Mouse (Mus musculus): ENCODE results near the gene Nln. TPM values are rescaled to one million over a fixed set of nuclear protein-coding genes. Genes with fewer than 3 reads are reported as not detected.

The Nln gene
- total RNA-seq, 4 experiments from 2014 or later = 27.7 to 31.6 (median 29.7) TPM

DNA sequence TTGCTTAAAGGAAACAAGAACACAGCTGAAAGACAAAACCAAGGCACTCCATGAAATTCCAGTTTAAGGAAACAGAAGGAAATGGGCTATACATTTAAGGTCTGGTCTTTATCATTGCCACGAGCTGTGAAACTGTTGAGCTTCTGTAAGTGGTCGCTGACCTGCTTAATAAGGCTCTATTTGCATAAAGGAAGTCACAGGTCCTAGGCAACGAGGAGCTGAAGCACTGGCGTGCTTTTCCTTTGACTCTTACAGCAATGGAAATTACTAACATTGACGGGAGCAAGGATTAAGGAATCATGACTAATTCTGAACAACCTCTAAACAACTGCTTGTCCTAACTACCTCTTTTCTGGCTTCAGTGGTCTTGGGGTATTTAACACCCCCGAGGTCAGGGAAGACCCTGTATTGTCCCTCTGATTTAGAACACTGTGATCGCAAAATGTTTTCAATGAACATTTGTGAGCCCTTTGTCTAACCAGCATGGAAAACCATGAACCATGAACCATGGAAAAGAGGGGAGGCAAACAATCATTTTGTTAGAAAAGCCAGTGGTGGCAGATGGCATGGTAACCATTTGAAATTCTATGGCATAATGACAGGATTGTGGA lies 90.8 kb downstream of the Nln start:
- no peak for DNase-seq (ENCODE audit: low spot score in 2 of 2)

DNA sequence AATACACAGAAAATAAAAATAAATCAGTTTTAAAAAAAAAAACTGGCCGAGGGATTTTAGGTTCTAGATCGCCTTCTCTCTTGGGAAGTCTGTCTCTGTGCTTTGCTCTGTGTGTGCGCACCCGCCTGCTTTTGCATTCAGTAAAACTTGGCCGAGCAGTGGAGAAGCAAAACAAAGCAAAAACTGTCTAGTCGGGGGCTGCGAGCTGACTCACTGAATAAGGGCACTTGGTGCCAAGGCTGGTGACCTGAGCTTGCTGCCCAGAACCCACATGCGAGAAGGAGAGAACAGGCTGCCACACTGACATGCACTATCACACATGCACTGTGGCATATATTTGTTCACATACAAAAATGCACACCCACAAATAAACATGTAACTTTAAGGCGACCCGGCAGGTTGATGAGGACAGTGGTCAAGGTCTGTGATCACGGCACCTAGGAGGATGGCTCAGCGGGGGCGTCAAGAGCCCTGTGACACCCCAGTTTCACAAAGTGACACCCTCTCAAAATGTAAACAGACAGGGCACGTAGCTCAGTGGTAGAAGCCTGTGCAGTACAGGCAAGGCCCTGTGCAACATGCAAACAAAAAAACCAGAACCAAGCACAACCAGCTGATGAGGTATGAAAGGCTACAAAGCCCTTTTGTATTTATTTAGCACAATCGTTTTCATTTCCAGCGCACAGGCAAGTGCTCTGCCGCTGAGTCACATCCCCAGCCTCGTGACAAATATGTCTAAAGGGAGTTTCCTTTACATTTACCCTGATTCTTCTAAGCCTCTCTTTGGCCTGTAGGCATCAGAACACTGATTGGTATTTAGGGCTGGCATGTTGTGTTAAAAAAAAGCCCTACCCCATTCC lies 93.9 kb downstream of the Nln start:
- no peak for DNase-seq (ENCODE audit: low spot score in 2 of 2)

DNA sequence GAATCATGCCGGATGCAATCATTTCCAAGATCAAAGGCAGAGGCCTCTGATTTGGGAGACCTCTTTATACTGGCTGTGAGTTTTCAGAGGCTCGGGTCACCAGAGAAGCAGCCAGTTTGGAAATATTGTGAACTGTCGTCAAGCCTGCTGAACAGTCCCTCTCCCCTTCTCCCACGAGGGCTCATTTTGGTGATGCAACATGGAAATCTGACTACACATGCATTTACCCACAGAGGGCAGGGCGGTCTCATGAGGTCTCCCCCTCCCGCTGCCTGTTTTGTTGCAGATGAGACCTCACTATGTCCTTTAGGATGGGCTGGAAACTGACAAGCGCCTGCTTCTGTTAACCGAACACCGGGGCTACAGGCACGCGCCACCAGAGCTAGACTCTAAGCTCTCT lies 95.4 kb downstream of the Nln start:
- no peak for DNase-seq (ENCODE audit: low spot score in 2 of 2)

GRCm38 (mm10) chr13:104013380-104013779 lies 96.0 kb downstream of the Nln start:
- no peak for DNase-seq (ENCODE audit: low spot score in 2 of 2)

GRCm38 (mm10) chr13:104012214-104012833 lies 97.1 kb downstream of the Nln start:
- DNase-seq (ENCODE audit: low spot score in 2 of 2) = no peak

DNA sequence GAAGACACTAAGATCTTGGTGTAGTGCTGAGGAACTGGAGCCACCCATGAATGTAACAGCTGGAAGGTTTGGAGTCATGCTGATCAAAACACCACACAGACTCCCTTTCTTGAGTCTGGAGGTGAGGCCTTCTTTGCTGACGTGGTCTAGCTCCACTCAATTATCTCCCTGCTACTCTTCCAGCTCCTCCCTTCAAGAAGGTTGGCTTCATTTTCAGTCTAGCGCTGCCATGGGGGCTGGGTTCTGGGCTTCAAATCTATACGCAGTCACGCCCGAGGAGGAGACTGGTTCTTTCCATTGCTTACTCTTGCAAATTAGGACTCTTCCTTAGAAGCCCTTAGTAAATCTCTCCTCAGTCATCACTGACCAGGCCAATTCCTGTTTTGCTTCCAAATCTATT lies 98.1 kb downstream of the Nln start:
- DNase-seq (ENCODE audit: low spot score in 2 of 2) = no peak

GRCm38 (mm10) chr13:104005231-104005845 lies 104.1 kb downstream of the Nln start:
- no peak for DNase-seq (ENCODE audit: low spot score in 2 of 2)

- DNase-seq (ENCODE audit: low spot score in 2 of 2) = no peak
These were observed 115.3 kb downstream of the Nln start for GRCm38 (mm10) chr13:103994085-103994455.

- DNase-seq (ENCODE audit: low spot score in 2 of 2) = no peak
These were observed 116.0 kb downstream of the Nln start for GRCm38 (mm10) chr13:103993142-103994084.

DNA sequence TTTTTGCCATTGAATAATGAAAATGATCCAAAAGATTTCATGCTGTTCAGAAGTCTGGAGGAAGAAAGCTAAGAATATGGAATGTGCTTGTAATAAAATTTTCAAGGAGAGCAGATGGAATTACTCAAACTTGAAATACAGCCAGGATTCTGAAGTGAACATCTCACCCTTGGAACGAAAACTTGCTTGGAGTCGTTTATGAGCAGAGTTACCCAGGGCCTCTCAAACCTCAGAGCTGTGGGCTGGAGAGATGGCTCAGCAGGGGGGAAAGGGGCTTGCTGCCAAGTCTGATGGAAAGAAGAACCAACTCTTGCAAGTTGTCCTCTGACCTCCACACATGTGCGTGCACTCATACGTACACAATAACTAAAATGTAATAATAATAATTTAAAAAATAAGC lies 122.8 kb downstream of the Nln start:
- no peak for DNase-seq (ENCODE audit: low spot score in 2 of 2)

- DNase-seq (ENCODE audit: low spot score in 2 of 2) = no peak
These were observed 123.7 kb downstream of the Nln start for GRCm38 (mm10) chr13:103985510-103986278.

DNA sequence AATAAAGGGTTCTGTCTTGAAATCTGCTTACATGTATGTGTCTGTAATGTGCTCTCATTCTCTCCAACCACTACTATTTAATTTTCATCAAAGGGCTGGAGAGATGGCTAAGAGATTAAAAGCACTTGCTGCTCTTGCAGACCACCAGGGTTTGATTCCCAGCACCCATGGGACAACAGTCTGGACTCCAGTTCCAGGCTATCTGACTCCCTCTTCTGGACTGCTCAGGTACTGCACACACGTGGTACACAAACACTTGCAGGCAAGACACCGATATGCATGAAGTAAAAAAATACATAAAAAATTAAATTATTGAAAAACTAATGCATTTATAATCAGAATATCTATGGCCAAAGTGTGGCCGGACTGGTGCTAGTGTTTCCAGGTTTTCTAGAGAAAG lies 127.0 kb downstream of the Nln start:
- no peak for DNase-seq (ENCODE audit: low spot score in 2 of 2)

DNA sequence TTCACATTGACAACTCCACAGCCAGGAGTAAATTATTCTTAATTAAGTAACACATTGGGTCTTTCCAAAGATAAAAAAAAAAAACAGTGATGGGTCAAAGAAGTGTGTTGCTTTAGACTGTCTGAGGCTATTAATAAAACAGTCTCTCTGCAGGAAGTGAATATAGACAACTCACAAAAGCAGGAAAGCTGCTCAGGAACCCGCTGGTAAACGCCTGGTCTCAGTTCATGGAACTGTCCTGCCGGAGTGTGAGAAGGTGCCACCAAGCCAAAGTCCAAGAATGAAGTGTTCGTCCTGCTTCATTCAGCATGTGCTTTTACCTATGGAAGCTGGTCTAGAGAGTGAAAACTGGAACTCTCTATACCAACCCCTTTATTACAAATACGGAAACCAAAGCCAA lies 129.0 kb downstream of the Nln start:
- DNase-seq (ENCODE audit: low spot score in 2 of 2) = no peak

- DNase-seq (ENCODE audit: low spot score in 2 of 2) = no peak
These were observed 131.0 kb downstream of the Nln start for GRCm38 (mm10) chr13:103978286-103978866.

GRCm38 (mm10) chr13:103977844-103978243 lies 131.6 kb downstream of the Nln start:
- DNase-seq (ENCODE audit: low spot score in 2 of 2) = no peak

DNA sequence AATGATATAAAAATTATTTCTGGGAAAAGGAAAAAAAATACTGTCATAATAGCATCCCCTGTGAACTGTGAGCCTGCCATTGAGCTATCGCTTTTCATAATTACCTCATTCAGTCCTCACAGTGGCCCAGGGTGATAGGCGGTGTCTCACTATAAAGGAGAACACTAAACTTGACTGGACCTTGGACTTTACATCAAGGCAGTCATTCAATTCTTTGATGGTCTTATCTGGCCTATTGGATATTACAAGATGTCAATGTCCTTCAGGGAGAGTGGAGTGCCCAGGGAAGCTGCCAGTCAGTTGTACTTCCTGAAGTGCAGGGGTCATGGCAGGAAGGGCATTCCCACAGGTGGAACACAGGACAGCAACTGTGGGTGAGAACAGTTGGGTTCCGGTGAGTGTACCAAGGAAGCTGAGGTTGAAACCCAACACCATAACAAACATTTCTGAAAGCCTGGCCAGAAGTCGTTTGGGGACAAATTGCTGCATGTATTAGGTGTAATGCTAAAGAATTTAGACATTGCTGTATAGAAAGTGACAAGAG lies 133.2 kb downstream of the Nln start:
- DNase-seq (ENCODE audit: low spot score in 2 of 2) = no peak

DNA sequence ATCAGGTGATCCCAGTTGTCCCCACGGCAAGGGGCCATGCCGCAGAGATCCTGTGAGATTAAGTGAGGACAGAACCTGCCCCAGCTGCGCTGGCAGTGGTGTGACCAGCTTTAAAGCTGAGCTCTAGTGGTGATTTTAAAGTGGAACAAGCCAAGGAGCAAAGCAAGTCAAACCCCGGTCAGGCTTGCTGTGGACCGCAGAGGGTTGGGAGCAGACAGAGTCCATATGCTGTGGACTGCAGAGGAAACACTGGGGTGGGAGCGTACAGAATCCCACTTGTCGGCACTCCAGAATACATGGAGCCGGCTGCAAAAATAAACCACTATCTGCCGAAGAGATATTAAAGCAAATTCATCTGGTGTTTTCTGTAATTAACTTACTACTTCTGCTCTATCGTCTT lies 134.3 kb downstream of the Nln start:
- DNase-seq (ENCODE audit: low spot score in 2 of 2) = no peak

GRCm38 (mm10) chr13:103973977-103974376 lies 135.4 kb downstream of the Nln start:
- no peak for DNase-seq (ENCODE audit: low spot score in 2 of 2)

All from left cerebral cortex, adult 8-10 months (tissue).